Comparison of ENCODE assay signal across 8 mouse cellular contexts in genomic region chr6:88190310-88191023, GRCm38 (mm10). TPM values are rescaled to one million over a fixed set of nuclear protein-coding genes. Genes with fewer than 3 reads are reported as not detected.
A peak's percentile ranks its signal among the peaks of the same experiment; 100 is the strongest.
DNase-seq lines count a peak whose midpoint lies in the region; ATAC-seq and TF ChIP-seq lines count a peak whose summit lies in the region.

No protein-coding gene starts in this region.

- no peak for TF ChIP-seq POLR2A in limb, embryonic 14.5 days (IDR thresholded peaks at IDR 0.05; ENCODE audit: borderline replicate concordance, extremely low read depth, insufficient read depth, insufficient read length)

- peak overlapping the region; percentile 39; the same call in 1 of the 2 replicates for H3K4me3 ChIP-seq in forebrain, embryonic 14.5 days (ENCODE audit: low read depth, low read length)
- H3K4me3 ChIP-seq in limb, embryonic 14.5 days (replicated peaks; ENCODE audit: low read length) = peak overlapping the region; percentile 50
- peak overlapping the region; percentile 51; the same call in 1 of the 2 replicates for H3K4me3 ChIP-seq in midbrain, embryonic 16.5 days (ENCODE audit: low read depth, low read length)

- peaks cover 80% of the 10 kb centered on the region for H3K27me3 ChIP-seq in forebrain, embryonic 14.5 days (replicated peaks; ENCODE audit: control insufficient read depth, insufficient read depth, low read length)
- H3K27me3 ChIP-seq in limb, embryonic 14.5 days (ENCODE audit: control insufficient read depth, insufficient read depth, low read length) = peaks cover 74% of the 10 kb centered on the region
- H3K27me3 ChIP-seq in midbrain, embryonic 16.5 days (ENCODE audit: control insufficient read depth, insufficient read depth, low read depth, low read length) = peaks cover 52% of the 10 kb centered on the region

- no peaks in the 10 kb centered on the region for H3K36me3 ChIP-seq in forebrain, embryonic 14.5 days (ENCODE audit: control insufficient read depth, insufficient read depth, low read length)
- no peaks in the 10 kb centered on the region for H3K36me3 ChIP-seq in limb, embryonic 14.5 days (ENCODE audit: control insufficient read depth, insufficient read depth, low read length)
- no peaks in the 10 kb centered on the region for H3K36me3 ChIP-seq in midbrain, embryonic 16.5 days (ENCODE audit: control insufficient read depth, insufficient read depth, low read length)

- DNase-seq in heart, adult 18-20 months = peak; percentile 11 to 21
- DNase-seq in heart, adult 8-10 months (ENCODE audit: low spot score) = no peak
- DNase-seq in forebrain, embryonic 14.5 days (ENCODE audit: low spot score) = peak; percentile 24
- no peak for DNase-seq in limb, embryonic 14.5 days (ENCODE audit: low spot score)
- no peak for DNase-seq in spleen, adult 12 weeks (ENCODE audit: low spot score)
- DNase-seq in testis, postnatal 14 days (ENCODE audit: low spot score) = no peak
- no peak for DNase-seq in layer of hippocampus, postnatal 36 days

- no peaks in the 10 kb centered on the region for H3K9me3 ChIP-seq in forebrain, embryonic 14.5 days (replicated peaks; ENCODE audit: control insufficient read depth, low read length)
- no peaks in the 10 kb centered on the region for H3K9me3 ChIP-seq in limb, embryonic 14.5 days (ENCODE audit: control insufficient read depth, low read length)
- H3K9me3 ChIP-seq in midbrain, embryonic 16.5 days (replicated peaks; ENCODE audit: control insufficient read depth, low read length, poor library complexity, severe bottlenecking) = no peaks in the 10 kb centered on the region

- H3K27ac ChIP-seq in forebrain, embryonic 14.5 days (ENCODE audit: low read depth, low read length) = no peak overlapping the region
- H3K27ac ChIP-seq in limb, embryonic 14.5 days (replicated peaks; ENCODE audit: low read depth, low read length) = no peak overlapping the region
- no peak overlapping the region for H3K27ac ChIP-seq in midbrain, embryonic 16.5 days (ENCODE audit: low read length)

- peak overlapping the region; percentile 77 for H3K4me2 ChIP-seq in forebrain, embryonic 14.5 days (ENCODE audit: low read length)
- peak overlapping the region; percentile 91; the same call in 1 of the 2 replicates for H3K4me2 ChIP-seq in limb, embryonic 14.5 days (replicated peaks; ENCODE audit: low read depth, low read length, severe bottlenecking)
- H3K4me2 ChIP-seq in midbrain, embryonic 16.5 days (ENCODE audit: low read length) = peak overlapping the region; percentile 81

- H3K9ac ChIP-seq in forebrain, embryonic 14.5 days (ENCODE audit: low read length) = no peak overlapping the region
- no peak overlapping the region for H3K9ac ChIP-seq in limb, embryonic 14.5 days (ENCODE audit: low read depth, low read length, severe bottlenecking)
- no peak overlapping the region for H3K9ac ChIP-seq in midbrain, embryonic 16.5 days (ENCODE audit: low read depth, low read length)

- WGBS in forebrain, embryonic 14.5 days = 2% methylated on average over 49 of the region's 49 CpGs
- WGBS in limb, embryonic 14.5 days = 2% methylated on average over 49 of the region's 49 CpGs
- 2% methylated on average over 49 of the region's 49 CpGs for WGBS in midbrain, embryonic 16.5 days

- ATAC-seq in forebrain, embryonic 14.5 days = peak; percentile 1; the same call in 1 of the 2 replicates
- no peak for ATAC-seq in limb, embryonic 14.5 days (ENCODE audit: low FRiP score, low read depth)
- ATAC-seq in midbrain, embryonic 16.5 days = peak; percentile 2; the same call in 1 of the 2 replicates

- peaks cover 11% of the 10 kb centered on the region for H3K4me1 ChIP-seq in forebrain, embryonic 14.5 days (ENCODE audit: control insufficient read depth, insufficient read depth, low read length)
- peaks cover 4% of the 10 kb centered on the region for H3K4me1 ChIP-seq in limb, embryonic 14.5 days (ENCODE audit: control insufficient read depth, insufficient read depth, low read length)
- peaks cover 14% of the 10 kb centered on the region; the same call in 1 of the 2 replicates for H3K4me1 ChIP-seq in midbrain, embryonic 16.5 days (ENCODE audit: control insufficient read depth, insufficient read depth, low read length)

RNA-seq across cellular contexts. Expression of gene Gata2, which starts 3.2 kb away (rescaled TPM):
- total RNA-seq in heart, adult 18-20 months (2021) = 10 to 100 TPM; 18.1 to 23.4 TPM
- 10 to 100 TPM; 13.5 to 20.0 (median 17.4) TPM for total RNA-seq in heart, adult 8-10 months (2022)
- 1.5 and 1.6 TPM in 2 replicates for polyA plus RNA-seq in forebrain, embryonic 14.5 days (2014; fragmentation: Nextera tagmentation; extraction: Ambion mirVana)
- polyA plus RNA-seq in limb, embryonic 14.5 days (2012; rRNA removed) = 15.7 and 18.4 TPM in 2 replicates
- 18.1 and 19.3 TPM in 2 replicates for polyA plus RNA-seq in limb, embryonic 14.5 days (2014; fragmentation: Nextera tagmentation; extraction: Ambion mirVana)
- polyA plus RNA-seq in midbrain, embryonic 16.5 days (2015; fragmentation: Nextera tagmentation; extraction: Ambion mirVana) = 13.0 and 15.0 TPM in 2 replicates
- 1 to 10 TPM; 3.7 to 7.8 TPM for total RNA-seq in layer of hippocampus, postnatal 36 days (2021)

RNA-seq across cellular contexts. Expression of gene Dnajb8, which starts 31.6 kb away (rescaled TPM):
- total RNA-seq in heart, adult 18-20 months (2021) = not detected
- total RNA-seq in heart, adult 8-10 months (2022) = not detected
- polyA plus RNA-seq in forebrain, embryonic 14.5 days (2014; fragmentation: Nextera tagmentation; extraction: Ambion mirVana) = not detected in 2 replicates
- not detected in 2 replicates for polyA plus RNA-seq in limb, embryonic 14.5 days (2012; rRNA removed)
- polyA plus RNA-seq in limb, embryonic 14.5 days (2014; fragmentation: Nextera tagmentation; extraction: Ambion mirVana) = not detected in 2 replicates
- polyA plus RNA-seq in midbrain, embryonic 16.5 days (2015; fragmentation: Nextera tagmentation; extraction: Ambion mirVana) = not detected in 2 replicates
- total RNA-seq in layer of hippocampus, postnatal 36 days (2021) = not detected

Comparison
In these comparisons a context has a peak if more than half of its experiments do, and no peak if none do; other contexts are left out.
1. DNase-seq: peak in heart, adult 18-20 months (2 of 2) and forebrain, embryonic 14.5 days (single experiment); none in heart, adult 8-10 months (single experiment), limb, embryonic 14.5 days (single experiment), spleen, adult 12 weeks (single experiment), testis, postnatal 14 days (single experiment) and layer of hippocampus, postnatal 36 days (0 of 2).
2. Peak in every context shown above with its lines, with median percentiles within 50 percentile points of each other: H3K4me2 ChIP-seq and H3K4me3 ChIP-seq.